Mouse (Mus musculus): Measurements from ENCODE around the gene Pla2g15. TPM values are rescaled to one million over a fixed set of nuclear protein-coding genes. Genes with fewer than 3 reads are reported as not detected.

The Pla2g15 gene
- total and polyA plus RNA-seq, 3 experiments, result 4.0 to 9.4 TPM; not detected in 1

DNA sequence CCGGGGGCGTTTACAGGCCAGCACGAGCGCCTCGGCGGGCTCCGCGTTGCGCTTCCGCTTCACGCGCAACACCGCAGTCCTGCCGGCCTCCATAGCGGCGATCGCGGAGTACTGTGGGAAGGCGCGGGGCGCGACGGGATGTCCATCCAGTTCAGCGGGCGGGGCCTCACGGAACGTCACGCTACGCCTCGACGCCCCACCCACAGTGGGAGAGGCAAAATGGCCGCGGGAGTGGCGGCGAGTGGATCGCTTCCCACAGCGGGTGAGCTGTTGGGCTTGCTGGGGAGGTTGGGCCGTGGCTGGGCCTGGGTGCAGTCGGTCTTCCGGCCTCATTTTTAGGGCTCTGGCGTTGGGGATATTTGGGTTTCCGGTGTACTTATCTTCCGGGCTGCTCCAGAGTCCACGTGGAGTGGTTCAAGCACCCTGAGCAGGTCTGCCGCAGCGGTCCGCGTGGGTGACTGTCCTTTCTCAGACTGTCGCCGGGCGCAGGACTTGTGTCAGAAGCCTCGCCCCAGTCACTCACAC, 60.7 kb downstream of the Pla2g15 start, which contains the start of the genes Slc7a6os and Prmt7 (continued):
- TF ChIP-seq CTCF (IDR thresholded peaks at IDR 0.05 in 2 of 3, conservative IDR thresholded peaks at IDR 0.05 in 1 of 3; ENCODE audit: control insufficient read depth in 1 of 3, insufficient read depth in 1 of 3, low read depth in 2 of 3, low read length in 3 of 3, poor library complexity in 1 of 3, severe bottlenecking in 1 of 3), result 0 out of 6 replicates have a peak, but pooled peaks of 1 of the 3 experiments have one; percentile 0
- peak; percentile 78; the same call in 1 of the 2 replicates for TF ChIP-seq POLR2AphosphoS5 (IDR thresholded peaks at IDR 0.05; ENCODE audit: borderline replicate concordance, low read depth, low read length)
- TF ChIP-seq ZC3H11A (IDR thresholded peaks at IDR 0.05; ENCODE audit: low read depth, low read length), result no peak
- peak; percentile 19; the same call in 1 of the 2 replicates for TF ChIP-seq RCOR1 (IDR thresholded peaks at IDR 0.05; ENCODE audit: low read depth, low read length)
- TF ChIP-seq UBTF (IDR thresholded peaks at IDR 0.05; ENCODE audit: borderline replicate concordance, insufficient read depth, low read depth, low read length), result peak; percentile 77; the same call in 1 of the 2 replicates
- TF ChIP-seq BHLHE40 (IDR thresholded peaks at IDR 0.05; ENCODE audit: borderline replicate concordance, low read depth, low read length), result 0 out of 2 replicates have a peak, but pooled peaks have one; percentile 27
- peak; percentile 81 for TF ChIP-seq SIN3A (IDR thresholded peaks at IDR 0.05; ENCODE audit: low read length)
- TF ChIP-seq MYB (IDR thresholded peaks at IDR 0.05; ENCODE audit: low read depth, low read length), result no peak
- TF ChIP-seq MXI1 (IDR thresholded peaks at IDR 0.05; ENCODE audit: low read depth, low read length), result peak; percentile 98
- TF ChIP-seq MAX (IDR thresholded peaks at IDR 0.05; ENCODE audit: low read length), result peak; percentile 88
- TF ChIP-seq EP300 (IDR thresholded peaks at IDR 0.05; ENCODE audit: low read depth in 1 of 2, low read length in 2 of 2), result peak in 1 of 2 experiments; percentile 47; a peak in 2 of 4 replicates
- TF ChIP-seq POLR2AphosphoS2 (IDR thresholded peaks at IDR 0.05; ENCODE audit: low read length), result peak; percentile 97

- TF ChIP-seq GATA1 (IDR thresholded peaks at IDR 0.05; ENCODE audit: low read depth, low read length) (peak; percentile 35; the same call in 1 of the 2 replicates), POLR2AphosphoS5 (IDR thresholded peaks at IDR 0.05; ENCODE audit: borderline replicate concordance, low read depth, low read length) (no peak), NELFE (IDR thresholded peaks at IDR 0.05; ENCODE audit: low read depth, low read length) (no peak), ELF1 (IDR thresholded peaks at IDR 0.05; ENCODE audit: low read depth, low read length) (no peak), MAX (IDR thresholded peaks at IDR 0.05; ENCODE audit: low read length) (no peak)
- H3K4me1 ChIP-seq (ENCODE audit: control insufficient read depth in 1 of 2, insufficient read depth in 2 of 2, low read length in 2 of 2), result peaks cover 0 to 2% of the 10 kb centered on the region in 2 experiments; a peak in 1 of 4 replicates
- peaks cover 19 to 22% of the 10 kb centered on the region in 2 experiments for H3K36me3 ChIP-seq (ENCODE audit: control insufficient read depth in 1 of 2, insufficient read depth in 2 of 2, low read length in 2 of 2)
- peak; percentile 69 for DNase-seq (ENCODE audit: low read depth, low spot score)
- H3K4me3 ChIP-seq (ENCODE audit: control insufficient read depth in 1 of 2, insufficient read depth in 1 of 2, low read depth in 2 of 2, low read length in 2 of 2), result peak overlapping the region; percentile 83 to 95
- H3K27ac ChIP-seq (ENCODE audit: control insufficient read depth, low read depth, low read length), result peak overlapping the region; percentile 73
- H3K9ac ChIP-seq (ENCODE audit: control insufficient read depth, low read depth, low read length, poor library complexity, severe bottlenecking), result peak overlapping the region; percentile 88
- peaks cover 39% of the 10 kb centered on the region for H3K79me2 ChIP-seq (ENCODE audit: control insufficient read depth, insufficient read depth, low read length, poor library complexity)
- no peaks in the 10 kb centered on the region for H3K9me3 ChIP-seq (replicated peaks; ENCODE audit: insufficient read depth, low read length)
- H3K27me3 ChIP-seq (ENCODE audit: control insufficient read depth in 1 of 2, insufficient read depth in 2 of 2, low read length in 2 of 2), result no peaks in the 10 kb centered on the region
Measured at GRCm38 (mm10) chr8:106211421-106211820, 61.2 kb downstream of the Pla2g15 start.

- Histone ChIP-seq H3K9ac (ENCODE audit: control insufficient read depth, low read depth, low read length, poor library complexity, severe bottlenecking) (no peak overlapping the region), H3K27me3 (ENCODE audit: control insufficient read depth in 1 of 2, insufficient read depth in 2 of 2, low read length in 2 of 2) (no peaks in the 10 kb centered on the region), H3K4me1 (ENCODE audit: control insufficient read depth in 1 of 2, insufficient read depth in 2 of 2, low read length in 2 of 2) (peaks cover 0 to 2% of the 10 kb centered on the region in 2 experiments; a peak in 1 of 4 replicates), H3K36me3 (ENCODE audit: control insufficient read depth in 1 of 2, insufficient read depth in 2 of 2, low read length in 2 of 2) (peaks cover 9 to 29% of the 10 kb centered on the region in 2 experiments), H3K4me3 (ENCODE audit: control insufficient read depth in 1 of 2, insufficient read depth in 1 of 2, low read depth in 2 of 2, low read length in 2 of 2) (no peak overlapping the region), H3K79me2 (ENCODE audit: control insufficient read depth, insufficient read depth, low read length, poor library complexity) (peaks cover 29% of the 10 kb centered on the region), H3K27ac (ENCODE audit: control insufficient read depth, low read depth, low read length) (no peak overlapping the region), H3K9me3 (replicated peaks; ENCODE audit: insufficient read depth, low read length) (no peaks in the 10 kb centered on the region)
- TF ChIP-seq MAFK (IDR thresholded peaks at IDR 0.05; ENCODE audit: borderline replicate concordance, low read depth, low read length) (peak; percentile 82), ETS1 (IDR thresholded peaks at IDR 0.05; ENCODE audit: low read depth, low read length) (no peak), UBTF (IDR thresholded peaks at IDR 0.05; ENCODE audit: borderline replicate concordance, insufficient read depth, low read depth, low read length) (no peak)
- DNase-seq (ENCODE audit: low read depth, low spot score), result no peak
Measured at GRCm38 (mm10) chr8:106213959-106214358, 63.8 kb downstream of the Pla2g15 start.

Other genes starting within 250 kb of the Pla2g15 start
- 11.5 and 12.9 TPM in 2 replicates for gene Pskh1, start 250.0 kb upstream of the Pla2g15 start, total RNA-seq (2012; rRNA removed)
- gene Pskh1, start 250.0 kb upstream of the Pla2g15 start, polyA plus RNA-seq (2012; ENCODE audit: insufficient read depth in 1 of 2, insufficient read length in 2 of 2, low read depth in 1 of 2, low replicate concordance in 2 of 2, missing spikeins in 1 of 2), result 10 to 100 TPM in 1 of 2 experiments, not detected in 1; 26.2 TPM
- gene Ctrl, start 216.5 kb upstream of the Pla2g15 start, total RNA-seq (2012; rRNA removed), result 0.69 and 1.5 TPM in 2 replicates
- gene Ctrl, start 216.5 kb upstream of the Pla2g15 start, polyA plus RNA-seq (2012; ENCODE audit: insufficient read depth in 1 of 2, insufficient read length in 2 of 2, low read depth in 1 of 2, low replicate concordance in 2 of 2, missing spikeins in 1 of 2), result 1 to 10 TPM in 1 of 2 experiments, not detected in 1; 3.0 TPM
- 228 and 275 TPM in 2 replicates for gene Psmb10, start 212.0 kb upstream of the Pla2g15 start, total RNA-seq (2012; rRNA removed)
- 100 to 1,000 TPM in 1 of 2 experiments, not detected in 1; 193 TPM for gene Psmb10, start 212.0 kb upstream of the Pla2g15 start, polyA plus RNA-seq (2012; ENCODE audit: insufficient read depth in 1 of 2, insufficient read length in 2 of 2, low read depth in 1 of 2, low replicate concordance in 2 of 2, missing spikeins in 1 of 2)
- gene Lcat, start 207.0 kb upstream of the Pla2g15 start, total RNA-seq (2012; rRNA removed), result 0.78 and 1.1 TPM in 2 replicates
- gene Lcat, start 207.0 kb upstream of the Pla2g15 start, polyA plus RNA-seq (2012; ENCODE audit: insufficient read depth in 1 of 2, insufficient read length in 2 of 2, low read depth in 1 of 2, low replicate concordance in 2 of 2, missing spikeins in 1 of 2), result 1 to 10 TPM in 1 of 2 experiments, not detected in 1; 2.5 TPM
- 22.2 and 25.6 TPM in 2 replicates for gene Slc12a4, start 184.3 kb upstream of the Pla2g15 start, total RNA-seq (2012; rRNA removed)
- gene Slc12a4, start 184.3 kb upstream of the Pla2g15 start, polyA plus RNA-seq (2012; ENCODE audit: insufficient read depth in 1 of 2, insufficient read length in 2 of 2, low read depth in 1 of 2, low replicate concordance in 2 of 2, missing spikeins in 1 of 2), result 10 to 100 TPM in 1 of 2 experiments, not detected in 1; 32.3 TPM
- not detected in 2 replicates for gene Dpep3, start 171.0 kb upstream of the Pla2g15 start, total RNA-seq (2012; rRNA removed)
- under 1 TPM in 1 of 2 experiments, not detected in 1; 0.11 TPM for gene Dpep3, start 171.0 kb upstream of the Pla2g15 start, polyA plus RNA-seq (2012; ENCODE audit: insufficient read depth in 1 of 2, insufficient read length in 2 of 2, low read depth in 1 of 2, low replicate concordance in 2 of 2, missing spikeins in 1 of 2)
- 8.6 and 9.2 TPM in 2 replicates for gene Dus2, start 159.1 kb upstream of the Pla2g15 start, total RNA-seq (2012; rRNA removed)
- 10 to 100 TPM in 1 of 2 experiments, not detected in 1; 11.9 TPM for gene Dus2, start 159.1 kb upstream of the Pla2g15 start, polyA plus RNA-seq (2012; ENCODE audit: insufficient read depth in 1 of 2, insufficient read length in 2 of 2, low read depth in 1 of 2, low replicate concordance in 2 of 2, missing spikeins in 1 of 2)
- not detected in 2 replicates for gene Dpep2nb, start 144.4 kb upstream of the Pla2g15 start, total RNA-seq (2012; rRNA removed)
- gene Dpep2nb, start 144.4 kb upstream of the Pla2g15 start, polyA plus RNA-seq (2012; ENCODE audit: insufficient read depth in 1 of 2, insufficient read length in 2 of 2, low read depth in 1 of 2, low replicate concordance in 2 of 2, missing spikeins in 1 of 2), result under 1 TPM in 1 of 2 experiments, not detected in 1; 0.14 TPM
- 23.4 and 29.9 TPM in 2 replicates for gene Ddx28, start 138.5 kb upstream of the Pla2g15 start, total RNA-seq (2012; rRNA removed)
- 10 to 100 TPM in 1 of 2 experiments, not detected in 1; 21.8 TPM for gene Ddx28, start 138.5 kb upstream of the Pla2g15 start, polyA plus RNA-seq (2012; ENCODE audit: insufficient read depth in 1 of 2, insufficient read length in 2 of 2, low read depth in 1 of 2, low replicate concordance in 2 of 2, missing spikeins in 1 of 2)
- 14.4 and 16.9 TPM in 2 replicates for gene Nfatc3, start 91.6 kb upstream of the Pla2g15 start, total RNA-seq (2012; rRNA removed)
- 10 to 100 TPM; 50.2 to 59.3 TPM for gene Nfatc3, start 91.6 kb upstream of the Pla2g15 start, polyA plus RNA-seq (2012; ENCODE audit: insufficient read depth in 1 of 2, insufficient read length in 2 of 2, low read depth in 1 of 2, low replicate concordance in 2 of 2, missing spikeins in 1 of 2)
- 1.3 and 2.3 TPM in 2 replicates for gene Esrp2, start 13.4 kb upstream of the Pla2g15 start, total RNA-seq (2012; rRNA removed)
- gene Esrp2, start 13.4 kb upstream of the Pla2g15 start, polyA plus RNA-seq (2012; ENCODE audit: insufficient read depth in 1 of 2, insufficient read length in 2 of 2, low read depth in 1 of 2, low replicate concordance in 2 of 2, missing spikeins in 1 of 2), result 1 to 10 TPM in 1 of 2 experiments, not detected in 1; 4.5 TPM
- gene Slc7a6, start 18.5 kb downstream of the Pla2g15 start, total RNA-seq (2012; rRNA removed), result 26.2 and 34.4 TPM in 2 replicates
- gene Slc7a6, start 18.5 kb downstream of the Pla2g15 start, polyA plus RNA-seq (2012; ENCODE audit: insufficient read depth in 1 of 2, insufficient read length in 2 of 2, low read depth in 1 of 2, low replicate concordance in 2 of 2, missing spikeins in 1 of 2), result 10 to 100 TPM in 1 of 2 experiments, not detected in 1; 48.2 TPM
- 41.6 and 52.0 TPM in 2 replicates for gene Slc7a6os, start 60.5 kb downstream of the Pla2g15 start, total RNA-seq (2012; rRNA removed)
- 10 to 100 TPM in 1 of 2 experiments, not detected in 1; 53.6 TPM for gene Slc7a6os, start 60.5 kb downstream of the Pla2g15 start, polyA plus RNA-seq (2012; ENCODE audit: insufficient read depth in 1 of 2, insufficient read length in 2 of 2, low read depth in 1 of 2, low replicate concordance in 2 of 2, missing spikeins in 1 of 2)
- gene Prmt7, start 60.5 kb downstream of the Pla2g15 start, total RNA-seq (2012; rRNA removed), result 71.2 and 74.5 TPM in 2 replicates
- gene Prmt7, start 60.5 kb downstream of the Pla2g15 start, polyA plus RNA-seq (2012; ENCODE audit: insufficient read depth in 1 of 2, insufficient read length in 2 of 2, low read depth in 1 of 2, low replicate concordance in 2 of 2, missing spikeins in 1 of 2), result 10 to 100 TPM in 1 of 2 experiments, not detected in 1; 63.3 TPM
- gene Smpd3, start 187.6 kb downstream of the Pla2g15 start, total RNA-seq (2012; rRNA removed), result 0.04 and 0.07 TPM in 2 replicates
- gene Smpd3, start 187.6 kb downstream of the Pla2g15 start, polyA plus RNA-seq (2012; ENCODE audit: insufficient read depth in 1 of 2, insufficient read length in 2 of 2, low read depth in 1 of 2, low replicate concordance in 2 of 2, missing spikeins in 1 of 2), result under 1 TPM in 1 of 2 experiments, not detected in 1; 0.08 TPM